Mouse (Mus musculus) urinary bladder, adult 18-20 months (tissue): Measurements from ENCODE around the gene Tmem17.

ENCODE experiments used
- DNase-seq, 2 experiments: peaks; one replicate each; pipeline ENCODE4 v3.0.0; 2022; ENCODE audit warnings: low spot score in 2 of 2, mixed read lengths in 2 of 2

Gene Tmem17

DNA sequence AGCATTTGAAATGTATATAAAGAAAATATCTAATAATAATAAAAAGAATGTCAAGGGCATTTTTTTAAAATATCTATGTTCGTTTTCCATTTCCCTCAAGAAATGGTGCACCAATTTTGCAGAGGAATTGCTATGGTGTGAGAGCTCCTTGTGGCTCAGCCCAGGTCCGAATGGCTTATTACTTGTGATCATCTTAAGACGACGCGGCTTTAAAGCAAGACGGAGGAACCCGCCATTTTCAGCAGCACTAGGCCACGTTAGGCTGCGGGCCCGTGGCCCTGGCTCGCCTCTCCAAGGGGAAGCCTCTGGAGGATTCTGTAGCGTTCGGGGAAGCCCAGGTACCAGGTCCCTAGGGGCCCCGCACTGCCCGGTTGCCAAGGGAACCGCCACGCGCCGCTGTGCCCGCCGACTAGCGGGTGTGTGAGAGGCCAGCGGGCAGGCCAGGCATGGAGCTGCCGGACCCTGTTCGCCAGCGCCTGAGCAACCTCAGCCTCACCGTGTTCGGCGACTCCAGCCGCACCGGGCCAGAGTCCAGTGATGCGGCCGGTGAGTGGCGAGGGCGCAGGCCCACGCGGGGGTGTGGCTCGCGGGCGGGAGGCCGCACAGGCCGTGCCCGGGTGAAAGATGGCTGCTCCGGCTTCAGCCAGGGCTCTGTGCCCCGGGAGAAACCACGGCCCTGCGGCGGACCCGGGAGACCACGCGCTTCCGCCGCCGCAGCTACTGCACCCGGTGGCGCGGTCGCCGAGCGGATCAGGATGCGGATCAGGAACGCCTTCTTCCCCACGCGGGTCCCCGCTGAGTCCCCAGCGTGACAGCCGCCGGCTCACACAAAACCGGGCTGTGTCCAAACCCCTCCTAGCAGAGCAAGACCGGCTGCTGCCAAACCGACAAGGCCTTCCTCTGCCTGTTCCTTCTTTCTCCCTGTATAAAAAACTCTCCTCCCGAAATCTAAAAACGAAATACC is at the start of gene Tmem17:
Tmem17 (plus strand) TSS at position 51 of the 964 bp plus-strand sequence.
- peak; percentile 76 to 94 for DNase-seq

DNA sequence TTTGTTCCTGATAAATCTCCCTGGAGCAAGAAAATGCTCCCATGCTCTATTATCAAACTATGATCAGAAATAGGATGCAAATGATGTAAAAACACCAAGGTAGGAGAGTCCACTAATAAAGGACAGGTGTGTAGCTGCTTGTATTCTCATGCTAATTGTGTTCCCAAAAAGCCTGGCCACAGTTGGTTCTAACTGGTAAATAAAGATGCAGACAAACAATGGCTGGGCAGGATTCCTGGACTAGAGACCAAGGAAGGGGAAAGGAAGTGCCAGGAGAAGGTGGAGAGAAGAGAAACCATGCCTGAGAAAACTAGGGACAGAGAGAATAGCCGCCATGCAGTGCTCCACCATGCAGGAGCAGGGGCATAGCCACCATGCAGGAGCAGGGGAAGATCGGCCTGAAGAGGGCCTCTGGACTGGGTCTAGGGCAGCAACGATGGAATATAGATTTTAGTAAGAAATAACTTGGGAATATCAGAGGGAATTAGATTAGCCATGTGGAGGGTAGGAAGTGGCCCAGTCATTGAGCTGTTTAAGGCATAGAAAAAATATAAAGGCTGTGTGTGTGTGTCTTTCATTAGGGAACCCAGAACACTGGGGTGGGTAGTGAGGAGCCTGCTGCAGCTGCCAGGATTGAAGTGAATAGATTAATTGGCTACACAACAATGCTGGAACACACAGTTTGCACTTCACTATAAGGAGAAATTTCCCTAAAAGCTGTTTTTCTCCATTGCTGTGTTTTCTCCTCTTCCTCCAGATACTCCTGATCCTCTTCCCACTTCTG is 31.9 kb upstream of the Tmem17 start:
- DNase-seq = no peak

DNA sequence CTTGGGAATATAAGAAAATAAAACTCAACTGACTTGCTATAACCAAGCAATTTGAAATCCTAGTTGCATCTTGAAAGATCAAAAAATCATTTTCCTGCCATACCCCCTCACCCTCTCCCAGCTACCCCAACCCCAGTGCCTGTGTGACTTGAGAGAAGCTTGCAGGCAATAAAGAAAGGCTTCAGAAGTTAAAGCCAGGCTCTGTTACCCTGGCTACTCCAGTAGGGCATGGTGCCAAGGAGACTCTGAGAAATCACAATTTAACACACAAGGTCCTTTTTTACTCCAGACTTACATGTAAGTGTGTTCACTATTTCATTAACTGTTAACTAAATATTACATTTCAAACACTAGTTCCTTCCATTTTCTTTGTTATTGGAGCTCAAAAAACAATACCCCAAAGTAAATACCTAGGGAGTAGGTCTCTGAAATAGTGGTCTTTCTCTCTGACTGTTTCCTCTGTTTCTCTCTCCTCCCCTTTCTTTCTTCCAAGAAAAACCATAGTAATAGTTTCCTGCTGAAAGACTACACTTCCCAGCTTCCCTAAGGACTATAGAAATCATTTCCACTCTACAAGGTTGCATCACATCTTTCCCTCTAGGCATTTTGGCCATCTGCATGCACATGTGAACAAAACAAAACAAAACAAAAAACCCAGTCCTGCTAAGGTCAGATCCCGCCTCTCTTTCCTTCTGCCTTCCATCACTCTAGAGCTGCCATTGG is 30.1 kb upstream of the Tmem17 start:
- DNase-seq = no peak

DNA sequence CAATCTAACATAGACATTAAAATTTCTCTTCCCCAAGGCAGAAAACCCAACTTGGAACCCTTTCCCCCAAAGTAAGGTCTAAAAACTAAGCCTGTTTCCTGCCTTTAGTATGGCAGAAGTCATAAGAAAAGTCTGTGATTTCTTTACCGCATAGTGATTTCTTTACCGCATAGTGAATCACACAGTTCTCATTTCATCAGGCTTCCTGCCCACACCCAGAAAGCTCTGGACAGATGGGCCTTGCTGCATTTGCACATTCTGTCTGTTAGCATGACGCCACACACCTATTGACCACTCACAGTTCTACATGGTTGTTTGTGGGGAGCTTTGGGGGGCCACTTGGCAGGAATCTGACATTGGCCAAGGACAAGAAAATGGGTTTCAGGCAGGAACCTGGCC is 29.5 kb upstream of the Tmem17 start:
- no peak for DNase-seq

DNA sequence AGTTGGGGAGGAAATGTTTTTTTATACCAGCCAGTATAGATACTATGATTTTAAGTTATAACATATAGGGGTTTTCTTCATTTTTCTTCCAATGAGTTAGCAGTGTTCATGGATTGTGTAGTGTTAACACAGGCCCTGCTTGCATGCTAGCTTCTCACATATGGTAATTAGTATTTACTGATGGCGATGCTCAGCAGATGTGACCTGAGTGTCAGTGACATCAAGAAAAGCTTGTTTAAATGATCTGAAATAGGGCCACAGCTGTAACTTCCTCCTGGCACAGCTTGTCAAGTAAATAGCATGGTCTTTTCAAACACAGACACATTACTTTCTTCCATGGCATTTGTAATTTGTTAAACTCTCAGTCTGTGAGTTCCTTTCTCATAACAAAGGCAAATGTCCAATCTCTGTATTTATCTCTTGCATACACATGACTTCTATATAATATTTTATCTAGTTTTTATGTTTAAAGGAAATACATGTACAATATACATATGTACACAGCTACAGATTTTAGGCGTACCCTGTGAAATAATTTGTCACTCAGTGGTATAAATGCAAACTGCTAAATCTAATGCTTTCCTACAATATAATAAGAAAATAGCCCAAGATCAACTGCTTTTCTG is 18.1 kb upstream of the Tmem17 start:
- no peak for DNase-seq

DNA sequence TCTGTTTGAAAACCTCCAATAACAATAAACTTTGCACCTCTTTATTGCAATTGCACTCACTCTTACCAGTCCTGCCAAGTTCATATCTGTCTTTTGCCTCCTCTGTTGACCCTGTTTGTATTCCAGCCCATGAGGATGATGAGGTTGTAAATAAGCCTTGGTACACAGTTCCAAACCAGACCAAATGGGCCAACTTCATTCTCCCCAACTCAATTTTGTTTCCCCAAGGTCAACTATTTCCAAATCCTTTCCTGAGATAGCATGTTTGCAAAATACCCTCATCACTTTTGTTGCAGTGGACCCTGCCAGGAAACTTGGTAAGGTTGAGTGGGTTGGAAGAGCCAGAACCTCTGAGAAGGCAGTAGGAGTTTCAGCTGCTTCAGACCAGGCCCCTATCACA is 16.9 kb upstream of the Tmem17 start:
- no peak for DNase-seq

DNA sequence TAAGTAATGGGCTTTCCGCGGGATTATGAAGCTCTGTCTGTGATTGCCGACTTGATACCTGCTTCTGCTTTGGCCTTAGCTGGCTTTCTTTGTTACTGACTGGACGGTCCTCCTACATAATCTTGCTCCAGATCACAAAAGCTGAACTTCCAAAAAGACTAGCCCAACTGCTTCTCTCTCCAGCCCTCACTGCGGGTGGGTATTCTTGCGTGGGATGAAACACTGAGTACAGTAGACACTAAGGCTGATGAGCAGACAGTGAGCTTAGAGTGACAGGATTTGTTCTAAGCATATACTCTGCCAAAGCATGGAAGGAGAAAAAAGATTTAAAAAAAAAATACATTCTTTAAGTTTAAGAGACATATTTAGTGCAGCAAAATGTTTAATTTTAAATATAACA is 12.5 kb upstream of the Tmem17 start:
- DNase-seq = no peak

DNA sequence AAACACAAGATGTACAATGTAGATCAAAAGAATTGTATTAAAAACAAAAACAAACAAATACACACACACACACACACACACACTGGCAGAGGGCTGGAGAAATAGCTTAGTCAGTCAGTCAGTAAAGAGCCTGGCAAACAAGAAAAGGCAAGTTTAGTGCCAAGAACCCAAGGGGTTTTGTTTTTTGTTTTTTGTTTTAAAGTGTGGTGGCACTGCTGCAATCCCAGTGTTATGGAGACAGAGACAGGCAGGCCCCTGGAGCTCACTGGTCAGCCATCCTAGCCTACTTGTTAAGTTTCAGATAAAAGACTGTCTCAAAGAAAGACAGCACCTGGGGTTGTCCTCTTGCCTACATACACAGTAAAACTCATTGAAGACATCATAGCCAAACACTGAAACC is 12.0 kb upstream of the Tmem17 start:
- DNase-seq = no peak

DNA sequence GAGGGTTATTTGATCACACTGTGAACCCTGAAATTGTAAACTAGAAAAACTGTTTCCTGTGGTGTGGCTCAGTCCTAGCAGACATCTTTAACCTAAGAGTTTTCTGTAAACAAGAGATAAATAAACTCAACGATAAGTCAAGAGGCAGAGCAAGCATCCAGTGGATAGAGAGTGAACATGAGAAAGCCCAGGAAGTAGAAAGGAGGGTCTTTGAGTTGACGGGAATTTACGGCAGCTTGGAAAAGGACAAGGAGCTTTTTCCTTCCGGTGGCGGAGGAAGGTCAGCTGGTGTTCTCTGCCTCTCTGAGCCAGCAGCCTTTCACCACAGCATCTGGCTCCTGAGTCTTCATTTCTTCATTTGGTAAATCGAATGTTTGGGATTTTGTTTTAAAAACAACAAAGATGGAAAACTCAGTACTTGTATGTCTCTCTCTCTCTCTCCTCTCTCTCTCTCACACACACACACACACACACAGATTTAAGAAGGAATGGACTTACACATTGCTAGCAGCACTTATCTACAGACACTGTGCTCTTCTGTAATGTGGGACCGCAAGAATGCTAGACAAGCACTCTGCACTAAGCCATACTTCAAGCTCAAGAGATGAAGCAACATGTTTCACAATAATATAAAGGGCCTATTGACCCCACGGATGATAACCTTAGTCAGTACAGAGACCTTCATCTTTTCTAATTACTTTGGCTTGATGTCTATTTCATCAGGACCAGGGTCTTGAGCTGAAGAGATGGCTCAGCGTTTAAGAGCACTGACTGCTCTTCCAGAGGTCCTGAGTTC is 10.9 kb upstream of the Tmem17 start:
- no peak for DNase-seq

DNA sequence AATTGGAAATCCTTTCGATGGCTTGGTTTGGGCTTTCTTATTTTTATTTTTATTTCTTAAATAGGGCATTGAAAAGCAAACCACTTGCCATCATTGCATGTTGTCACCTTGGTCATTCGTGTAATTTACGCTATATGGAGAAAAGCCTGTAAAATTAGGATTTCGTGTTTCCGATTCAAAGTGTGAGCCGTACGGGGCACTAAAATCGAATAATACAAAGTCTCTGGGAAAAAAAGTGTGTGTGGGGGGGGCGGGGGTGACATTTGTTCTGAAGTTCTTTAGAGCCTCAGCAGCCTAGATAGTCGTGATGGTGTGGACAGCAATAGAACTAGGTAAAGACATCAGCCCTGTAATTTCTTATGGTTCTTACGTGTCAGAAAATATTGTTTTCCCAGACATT is 1.2 kb downstream of the Tmem17 start:
- no peak for DNase-seq

DNA sequence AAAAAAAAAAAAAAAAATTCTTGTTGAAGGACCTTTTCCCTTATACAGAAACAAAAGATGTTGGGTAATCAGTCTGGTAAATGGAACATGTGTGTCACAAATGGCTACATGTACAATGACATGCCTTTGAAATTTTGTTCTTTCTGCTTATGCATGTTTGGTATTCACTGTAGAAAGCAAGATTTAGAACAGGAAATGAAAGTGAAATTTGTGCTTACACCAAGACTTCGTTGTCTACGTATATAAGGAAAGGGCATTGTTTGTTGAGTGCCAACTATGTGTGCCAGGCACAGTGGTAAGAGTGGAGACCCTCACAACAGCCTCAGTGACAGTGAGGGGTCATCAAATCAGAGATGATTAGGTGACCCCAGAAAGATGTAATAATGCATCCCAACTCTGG is 3.2 kb downstream of the Tmem17 start:
- no peak for DNase-seq

DNA sequence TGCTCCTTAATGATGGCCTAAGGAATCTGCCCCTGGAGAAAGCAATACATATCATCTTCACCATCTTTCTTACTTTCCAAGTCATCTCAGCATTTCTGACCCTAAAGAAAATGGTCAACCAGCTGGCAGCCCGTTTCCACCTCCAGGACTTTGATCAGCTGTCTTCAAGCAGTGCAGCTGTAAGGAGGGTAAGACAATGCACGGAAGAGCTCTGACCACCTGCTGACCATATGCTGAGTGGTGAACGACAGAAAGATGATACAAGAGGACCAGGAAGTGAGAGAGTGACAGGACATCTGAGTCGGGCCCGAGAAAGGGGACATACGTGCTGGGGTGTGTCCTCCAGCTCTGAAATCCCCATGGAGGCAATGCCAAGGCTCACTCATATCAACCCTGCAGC is 6.6 kb downstream of the Tmem17 start:
- DNase-seq = no peak

DNA sequence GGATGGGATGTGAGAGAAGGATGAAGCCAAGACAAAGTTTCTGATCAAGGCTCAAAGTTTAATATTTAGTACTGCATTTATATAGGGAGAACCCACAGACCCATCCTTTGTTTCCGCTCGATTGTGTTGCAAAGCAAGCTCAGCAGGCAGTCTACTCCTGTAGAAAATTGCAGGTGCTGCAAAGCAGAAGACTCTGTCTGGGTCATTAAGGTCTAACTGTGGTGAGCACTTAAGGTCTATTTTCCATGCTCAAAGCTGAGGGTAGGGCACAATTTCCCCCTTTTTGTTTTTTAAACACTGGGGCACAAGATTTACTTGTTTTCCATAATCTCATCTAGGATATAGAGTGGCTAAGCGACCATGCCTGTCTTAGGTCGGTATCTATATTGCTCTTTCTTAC is 8.4 kb downstream of the Tmem17 start:
- DNase-seq = no peak

DNA sequence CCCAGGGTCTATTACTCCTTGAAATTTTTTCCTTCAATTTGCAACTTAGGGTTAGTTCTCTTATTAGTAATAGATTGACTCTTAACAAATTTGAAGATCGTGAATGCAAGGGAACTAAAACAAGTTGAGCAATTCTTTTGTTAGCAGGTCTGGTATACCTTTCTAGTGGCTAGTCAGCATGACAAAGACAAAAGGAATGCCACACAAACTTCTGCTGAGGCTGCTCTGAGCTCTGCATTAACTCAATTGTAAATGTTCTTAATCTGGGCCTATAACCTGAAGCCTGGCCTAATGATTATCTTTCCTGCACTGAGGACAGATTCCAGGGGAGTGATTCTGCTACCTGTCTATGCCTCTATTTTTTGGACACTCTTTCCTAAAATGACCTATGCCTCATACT is 12.7 kb downstream of the Tmem17 start:
- no peak for DNase-seq

DNA sequence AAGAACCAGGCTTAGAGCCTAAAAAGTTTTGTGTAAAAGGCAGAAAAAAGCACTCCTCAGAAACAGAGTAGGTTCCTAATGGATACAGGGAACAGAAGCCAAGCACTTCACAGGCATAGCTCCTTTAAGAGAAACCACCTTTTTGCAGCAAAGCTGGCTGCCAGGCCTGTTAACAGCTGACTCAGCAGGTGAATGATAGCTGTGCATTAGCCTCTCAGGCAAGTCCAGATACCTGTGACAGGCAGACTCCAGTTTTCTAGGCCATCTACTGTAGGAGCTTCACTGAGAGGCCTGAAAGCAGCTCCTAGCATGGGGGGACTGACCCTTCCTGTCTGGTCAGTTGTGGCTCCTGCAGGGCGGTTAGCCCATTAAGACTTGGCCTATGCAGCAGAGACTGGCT is 28.7 kb downstream of the Tmem17 start:
- no peak for DNase-seq

DNA sequence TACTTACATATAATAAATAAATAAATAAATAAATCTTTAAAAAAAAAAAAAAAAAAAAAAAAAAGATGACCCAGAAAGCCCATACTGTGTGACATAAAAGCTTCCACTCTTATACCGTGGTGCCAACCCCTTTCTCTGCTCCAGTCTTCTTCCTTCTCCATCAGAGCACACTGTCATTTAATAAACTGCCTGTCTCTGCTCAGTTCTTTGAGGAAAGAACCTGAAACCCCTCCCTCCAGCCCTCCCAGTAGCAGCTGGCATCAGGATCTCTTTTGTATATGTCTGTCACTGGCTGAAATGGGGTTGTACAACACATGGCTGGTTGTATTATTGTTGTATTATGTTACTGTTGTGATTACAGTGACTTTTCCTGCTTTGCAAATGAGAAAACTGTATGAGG is 48.2 kb downstream of the Tmem17 start:
- DNase-seq = no peak

DNA sequence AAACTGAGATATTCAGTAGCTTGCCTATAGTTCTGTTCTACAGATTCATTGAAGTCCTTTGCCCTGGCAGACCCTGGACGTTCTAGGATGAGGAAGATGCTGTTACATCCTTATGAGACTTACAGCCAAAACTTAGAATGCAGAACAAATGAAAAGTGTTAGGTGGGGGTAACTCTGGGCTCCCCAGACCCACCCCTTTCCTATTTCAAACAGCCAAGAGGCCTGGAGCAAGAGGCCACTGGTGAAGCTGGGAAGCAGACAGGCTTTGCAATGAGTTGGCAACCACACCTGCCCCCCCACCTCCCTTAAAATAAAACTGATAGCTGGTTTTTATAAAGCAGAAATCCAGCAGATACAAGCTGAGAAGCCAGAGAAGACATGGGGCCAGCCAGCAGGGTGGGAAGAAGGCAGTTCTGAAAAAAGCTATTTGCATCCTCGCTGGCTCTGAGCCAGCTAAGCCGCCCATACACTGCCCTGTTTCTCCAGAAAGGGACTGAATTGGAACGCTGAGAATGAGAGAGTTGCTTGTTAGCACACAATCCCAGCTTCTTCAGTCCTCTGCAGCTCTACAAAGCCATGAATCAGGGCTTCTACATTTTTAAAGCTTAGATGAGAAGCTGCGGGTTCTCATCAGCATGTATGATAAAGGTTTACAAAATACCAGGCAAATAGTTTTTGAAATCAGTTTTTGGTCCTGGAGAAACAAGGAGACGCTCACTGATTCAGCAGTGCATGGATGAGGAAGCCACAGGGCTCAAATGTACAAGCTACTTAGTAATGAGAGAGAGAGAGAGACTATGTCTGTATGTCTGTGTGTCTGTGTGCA is 48.8 kb downstream of the Tmem17 start:
- DNase-seq = peak; percentile 5 to 7

DNA sequence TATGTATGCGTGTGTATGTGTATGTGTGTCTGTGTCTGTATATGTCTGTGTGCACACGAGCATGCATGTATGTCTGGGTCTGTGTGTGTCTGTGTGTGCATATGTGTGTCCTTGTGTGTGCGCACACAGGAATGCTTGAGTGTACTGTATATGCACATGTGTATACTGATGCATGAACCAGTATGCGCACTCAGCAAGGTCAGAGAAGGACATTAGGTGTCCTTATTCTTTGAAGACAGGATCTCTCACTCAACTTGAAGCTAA is 49.4 kb downstream of the Tmem17 start:
- no peak for DNase-seq

DNA sequence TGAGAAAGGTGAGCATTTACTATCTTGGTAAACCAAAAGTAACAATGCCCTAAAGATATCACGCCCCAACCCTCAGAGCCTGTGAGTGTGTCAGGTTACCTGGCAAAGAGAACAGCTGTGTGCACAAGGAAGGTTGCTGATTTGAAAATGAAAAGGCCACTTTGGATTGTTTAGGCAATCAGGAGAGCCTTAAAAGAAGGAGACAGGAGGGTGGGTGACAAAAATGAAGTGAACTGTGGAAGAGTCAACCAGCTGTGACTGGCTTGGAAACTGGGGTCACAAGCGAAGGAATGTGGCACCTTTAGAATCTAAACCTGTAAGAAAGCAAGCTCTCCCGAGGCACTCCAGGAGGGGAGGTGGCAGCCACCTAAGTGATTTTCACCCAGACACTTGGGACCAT is 51.8 kb downstream of the Tmem17 start:
- no peak for DNase-seq

DNA sequence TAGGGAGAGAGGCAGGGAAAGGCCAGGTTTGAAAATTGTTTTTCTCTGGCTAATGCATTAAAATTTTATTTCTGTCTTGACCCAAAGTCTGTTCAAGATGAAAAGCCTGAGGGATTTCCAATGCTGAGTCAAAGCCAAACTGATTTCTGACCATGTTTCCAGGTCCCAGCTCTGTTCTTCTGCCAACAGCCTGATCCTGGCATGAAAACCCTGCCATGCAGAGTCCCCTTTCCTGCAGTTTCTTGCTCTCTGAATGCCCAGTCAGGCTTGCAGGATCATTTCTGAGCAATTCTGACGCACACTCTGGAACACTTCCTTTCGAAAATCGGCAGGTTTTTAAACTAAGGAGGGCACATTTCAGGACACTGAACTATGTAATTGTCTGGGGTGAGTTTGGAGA is 52.8 kb downstream of the Tmem17 start:
- no peak for DNase-seq
